8 mouse cellular contexts compared by ENCODE assay signal in genomic region chr3:122033248-122033837, GRCm38 (mm10). TPM values are rescaled to one million over a fixed set of nuclear protein-coding genes. Genes with fewer than 3 reads are reported as not detected.
DNase-seq lines count a peak whose midpoint lies in the region.

No protein-coding gene starts in this region.

- intact Hi-C loops in heart, postnatal 25 days (cut with DNase I): no loop called here

- no peaks in the 10 kb centered on the region for H3K36me3 ChIP-seq in heart, embryonic 10.5 days

- no peaks in the 10 kb centered on the region for H3K27me3 ChIP-seq in heart, embryonic 10.5 days (ENCODE audit: insufficient read depth, poor library complexity, severe bottlenecking)

- DNase-seq in heart, adult 11 months: peak; percentile 95
- DNase-seq in heart, postnatal 25 days (ENCODE audit: low spot score): no peak
- peak; percentile 49 for DNase-seq in R1 (ENCODE audit: low read depth, low spot score)
- DNase-seq in heart, embryonic 10.5 days (ENCODE audit: low spot score): no peak
- DNase-seq in kidney, postnatal 10 days: peak; percentile 57
- DNase-seq in cerebellum, postnatal 4 days (ENCODE audit: low spot score in 2 of 2): no peak
- no peak for DNase-seq in c-Kit-positive CD71-positive TER-119-positive erythroid progenitor cells, embryonic 14.5 days (ENCODE audit: low spot score)
- no peak for DNase-seq in natural killer cell, adult 2 months (ENCODE audit: low spot score in 2 of 2)

- no peak overlapping the region for H3K4me3 ChIP-seq in heart, embryonic 10.5 days

- H3K27ac ChIP-seq in heart, embryonic 10.5 days: peak overlapping the region; percentile 89

- no peaks in the 10 kb centered on the region; the same call in 1 of the 2 replicates for H3K9me3 ChIP-seq in heart, embryonic 10.5 days

- WGBS in heart, embryonic 10.5 days: 33% methylated on average over 9 of the region's 9 CpGs

- peaks cover 33% of the 10 kb centered on the region for H3K4me1 ChIP-seq in heart, embryonic 10.5 days

RNA-seq across cellular contexts. Expression of gene Abca4, which starts 10.9 kb away (rescaled TPM):
- 1 to 10 TPM; 2.3 TPM for total RNA-seq in heart, postnatal 25 days (2021)
- polyA plus RNA-seq in heart, embryonic 10.5 days (2016; fragmentation: Nextera tagmentation; extraction: Ambion mirVana): 7.1 and 8.5 TPM in 2 replicates

Comparison
In these comparisons a context has a peak if more than half of its experiments do, and no peak if none do; other contexts are left out.
1. DNase-seq: peak in heart, adult 11 months (single experiment), R1 (single experiment) and kidney, postnatal 10 days (single experiment); none in heart, postnatal 25 days (single experiment), heart, embryonic 10.5 days (single experiment), cerebellum, postnatal 4 days (0 of 2), c-Kit-positive CD71-positive TER-119-positive erythroid progenitor cells, embryonic 14.5 days (single experiment) and natural killer cell, adult 2 months (0 of 2).